Mouse (Mus musculus) gastrocnemius, adult 18-20 months (tissue): ENCODE measurements around the gene Foxe1. TPM values are rescaled to one million over a fixed set of nuclear protein-coding genes. Genes with fewer than 3 reads are reported as not detected.
A peak's percentile ranks its signal among the peaks of the same experiment; 100 is the strongest.

Experiments
- DNase-seq: peaks from one replicate; pipeline ENCODE4 v3.0.0; 2021; ENCODE audit warnings: low spot score
- total RNA-seq, 2 experiments: library from RNA; stranded (reverse); gene quantifications; 2 replicates each; pipeline ENCODE4 v1.2.3; 2021

The Foxe1 gene
- total RNA-seq, 2 experiments from 2014 or later: not detected

DNA sequence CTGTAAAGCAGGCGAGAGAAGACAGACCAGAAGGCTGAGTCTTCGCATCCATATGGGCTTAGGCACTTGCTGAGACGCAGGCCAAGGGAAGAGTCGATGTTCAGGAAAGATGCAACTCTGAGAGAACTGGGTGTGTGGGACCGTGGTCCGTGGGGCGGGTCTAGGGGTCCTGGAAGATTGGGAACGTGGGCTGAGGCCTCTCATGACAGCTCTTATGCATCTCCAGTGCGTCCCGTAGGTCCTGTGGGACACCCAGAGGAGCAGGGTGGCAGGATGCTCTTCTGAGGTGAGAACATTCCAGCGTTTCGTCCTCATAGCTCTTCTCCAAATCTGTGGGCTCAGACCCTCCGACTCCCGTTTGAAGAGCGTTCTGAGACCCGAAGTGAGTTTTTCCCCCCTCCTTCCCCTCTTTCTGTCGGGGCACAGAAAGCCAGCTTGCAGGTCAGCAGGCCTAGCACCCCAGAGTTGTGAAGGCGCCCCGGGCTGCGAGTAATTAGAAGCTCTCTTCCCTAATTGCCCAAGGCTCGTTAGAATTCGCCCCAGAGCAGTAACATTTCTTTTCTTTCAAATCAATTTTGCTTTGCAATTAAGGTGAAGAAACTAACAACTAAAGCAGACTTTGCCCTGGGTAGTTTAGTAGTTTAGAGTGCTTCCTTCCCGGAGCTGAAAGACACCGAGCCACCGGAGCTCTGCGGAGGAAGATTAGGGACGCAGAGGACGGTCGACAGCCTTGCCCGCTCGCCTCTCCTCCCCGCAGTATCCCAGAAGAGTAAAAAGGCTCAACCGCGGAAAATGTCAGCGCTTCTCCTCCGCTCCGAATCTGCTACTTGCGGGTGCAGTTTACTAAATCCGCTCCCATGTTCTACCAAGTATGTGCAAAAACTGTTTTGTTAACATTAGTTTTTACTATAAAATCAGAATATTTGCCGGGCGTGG is 4.4 kb downstream of the Foxe1 start:
- DNase-seq: no peak

DNA sequence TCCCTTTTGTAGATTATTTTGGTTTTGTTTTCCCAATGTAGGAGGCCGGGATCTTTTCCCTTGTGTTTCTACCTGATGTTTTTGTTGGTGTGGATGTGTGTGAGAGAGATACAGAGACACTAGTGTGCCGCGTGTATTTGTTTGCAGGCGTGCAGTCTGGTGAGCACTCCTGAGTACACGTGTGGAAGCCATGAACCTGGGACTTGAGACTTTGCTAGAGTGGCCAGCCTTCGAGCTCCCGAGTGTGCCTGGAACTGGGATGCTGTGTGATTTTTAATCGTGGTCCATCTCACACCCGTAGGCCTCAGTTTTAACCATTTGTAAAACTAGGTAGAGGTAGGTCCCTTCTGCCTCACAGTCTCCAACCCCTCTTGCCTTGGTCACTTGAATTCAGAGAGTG is 5.5 kb downstream of the Foxe1 start:
- DNase-seq: no peak

DNA sequence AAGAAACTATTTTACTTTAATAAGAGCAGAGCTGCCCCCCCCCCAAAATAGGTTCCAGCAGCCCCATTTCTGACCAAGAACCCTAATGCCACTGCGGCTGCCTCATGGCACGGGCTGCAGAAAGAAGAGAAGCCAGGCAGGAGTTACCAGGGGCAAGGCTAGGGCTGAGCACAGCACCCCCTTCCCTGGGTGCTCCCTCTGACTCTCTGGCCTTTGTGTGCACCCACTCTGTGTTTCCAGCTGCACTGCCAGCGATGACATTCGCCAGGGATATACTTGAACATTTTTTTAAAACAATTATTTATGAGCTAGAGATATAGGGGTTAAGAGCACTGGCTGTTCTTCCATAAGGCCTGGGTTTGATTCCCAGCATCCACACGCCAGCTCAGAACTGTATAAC is 6.1 kb downstream of the Foxe1 start:
- DNase-seq: no peak

DNA sequence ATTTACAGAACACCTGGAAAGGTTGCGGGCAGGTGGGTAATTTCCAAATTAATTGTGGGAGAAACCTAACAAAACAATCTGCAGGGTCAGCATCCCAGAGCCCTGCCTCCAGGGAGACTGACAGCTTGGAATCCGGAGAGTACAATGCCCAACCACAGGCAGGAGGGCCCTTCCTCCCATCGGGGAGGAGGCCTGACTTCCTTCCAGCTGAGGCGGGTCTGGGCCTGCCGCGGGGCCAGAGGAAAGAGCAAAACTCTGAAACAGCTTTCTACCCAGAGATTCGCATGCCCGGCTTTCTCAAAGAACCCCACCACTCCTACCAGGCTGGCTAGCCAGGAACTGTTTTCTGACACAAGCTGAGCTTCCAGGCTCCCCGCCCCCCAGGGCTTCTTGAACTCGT is 9.6 kb downstream of the Foxe1 start:
- no peak for DNase-seq

DNA sequence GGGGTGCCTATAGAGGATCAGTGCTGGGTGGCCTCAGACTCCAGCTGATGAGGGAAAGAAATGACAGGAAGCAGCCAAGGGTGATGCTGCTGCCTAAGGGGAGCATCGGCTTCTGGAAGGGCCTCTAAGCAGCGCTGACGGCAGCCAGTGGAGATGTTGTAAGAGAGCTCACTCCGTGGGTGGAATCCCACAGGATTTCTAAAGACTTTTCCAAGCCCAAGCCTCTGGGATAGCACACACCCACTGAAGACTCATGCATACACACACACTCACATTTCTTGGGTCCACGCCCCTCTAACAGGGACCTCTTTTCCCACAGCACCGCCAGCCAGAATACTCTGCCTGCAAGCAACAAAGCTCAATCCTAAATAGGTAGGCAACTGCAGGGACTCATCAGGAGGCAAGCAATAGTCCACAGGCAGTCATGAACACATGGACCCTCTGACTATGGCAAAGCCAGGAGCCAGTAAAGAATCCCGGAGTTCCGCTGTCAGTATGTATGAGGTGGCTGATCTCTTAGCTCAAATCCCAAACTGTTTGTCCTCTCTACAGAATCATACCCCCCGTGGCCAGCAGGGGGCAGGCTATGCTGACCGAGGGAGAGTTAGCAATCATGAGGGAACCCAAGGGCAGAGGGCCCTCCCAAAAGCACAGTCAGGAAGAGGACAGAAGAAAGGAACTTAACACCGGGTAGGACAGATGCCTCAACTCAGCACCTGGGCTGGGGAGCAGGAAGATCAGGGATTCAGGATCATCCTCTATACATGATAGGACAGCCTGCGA is 13.1 kb downstream of the Foxe1 start:
- DNase-seq: peak; percentile 60

DNA sequence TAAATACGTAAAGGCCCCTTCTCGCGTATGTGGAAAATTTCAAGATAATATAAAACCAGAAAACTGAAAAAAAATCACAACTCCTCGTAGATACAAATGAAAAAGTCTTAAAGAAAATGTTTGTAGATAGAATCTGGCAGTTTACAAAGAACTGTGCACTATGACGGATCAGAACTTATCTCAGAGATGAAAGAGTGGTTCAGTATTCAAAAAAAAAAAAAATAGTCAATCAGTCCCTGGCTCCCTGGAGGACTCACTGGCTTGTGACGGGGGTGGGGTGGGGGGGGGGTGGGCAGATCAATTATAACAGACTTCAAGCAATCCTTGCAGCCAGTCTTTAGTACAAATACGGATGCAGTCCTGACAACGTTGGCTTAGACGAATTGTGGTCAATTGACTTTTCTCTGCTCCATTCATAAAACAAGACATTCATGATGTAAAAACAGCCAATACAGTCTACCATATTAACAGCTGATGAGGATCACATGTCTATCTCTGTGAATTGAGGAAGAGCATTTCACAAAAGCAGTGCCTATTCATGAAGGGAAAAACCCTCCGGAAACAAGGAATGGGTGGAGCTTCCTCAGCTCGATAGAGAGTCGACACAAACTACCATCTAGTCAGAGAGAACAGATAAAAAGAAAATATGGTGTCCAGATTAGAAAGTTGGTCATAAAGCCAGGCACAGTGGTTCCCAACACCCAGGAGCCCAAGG is 16.3 kb downstream of the Foxe1 start:
- no peak for DNase-seq

DNA sequence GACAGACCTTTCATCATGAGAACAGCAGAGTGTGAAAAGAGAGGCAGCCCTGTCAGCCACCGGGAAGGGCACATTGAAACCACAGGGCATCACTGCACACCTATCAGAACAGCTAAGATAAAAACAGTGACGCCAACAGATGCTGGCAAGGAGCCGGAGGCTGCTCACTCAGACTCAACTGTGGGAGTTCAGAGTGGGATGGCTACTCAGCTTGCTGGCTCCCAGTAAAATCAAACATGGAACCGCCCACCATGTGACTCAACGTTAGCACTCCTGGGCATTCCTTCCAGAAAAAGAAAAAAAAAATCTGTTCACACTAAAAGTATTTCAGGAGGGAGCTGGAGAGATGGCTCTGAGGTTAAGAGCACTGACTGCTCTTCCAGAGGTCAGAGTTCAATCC is 17.8 kb downstream of the Foxe1 start:
- DNase-seq: no peak

DNA sequence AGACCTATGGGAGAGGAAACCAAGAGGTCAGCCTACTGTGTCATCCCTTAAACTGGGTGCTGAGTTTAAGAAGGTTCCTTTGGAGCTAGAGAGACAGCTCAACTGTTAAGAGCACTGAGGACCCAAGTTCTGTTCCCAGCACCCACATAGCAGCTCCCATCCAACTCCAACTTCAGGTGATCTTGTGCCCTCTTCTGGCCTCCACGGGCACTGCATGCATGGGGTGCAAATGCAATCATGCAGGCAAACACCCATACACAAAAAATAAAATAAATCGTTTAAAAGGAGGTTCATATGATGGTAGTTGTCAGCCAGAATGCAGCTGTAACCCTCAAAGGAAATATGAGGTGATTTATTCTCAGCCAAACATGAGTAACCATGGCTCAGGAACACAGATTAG is 21.0 kb downstream of the Foxe1 start:
- DNase-seq: no peak

DNA sequence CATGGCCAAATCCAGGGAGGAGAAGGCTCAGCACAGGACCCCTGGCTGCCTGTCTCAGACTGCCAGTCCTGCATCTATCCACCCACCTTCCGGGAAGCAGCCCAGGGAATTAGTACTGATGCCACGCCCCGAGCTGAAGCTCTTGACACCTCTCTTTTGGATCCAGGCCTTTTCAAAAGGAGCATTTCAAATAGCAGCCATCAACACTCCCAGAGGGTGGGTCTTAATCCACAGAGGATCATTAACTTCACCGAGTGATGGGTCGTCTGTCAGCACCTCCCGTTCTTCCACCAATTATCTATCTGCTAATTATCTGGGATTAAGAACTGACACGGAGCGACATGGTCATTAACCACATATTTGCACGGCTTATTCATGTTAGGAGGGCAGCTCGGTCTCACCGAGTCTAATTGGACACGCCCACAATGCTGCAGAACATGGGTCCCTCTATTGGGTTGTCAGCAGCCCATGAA is 24.1 kb downstream of the Foxe1 start:
- DNase-seq: no peak

DNA sequence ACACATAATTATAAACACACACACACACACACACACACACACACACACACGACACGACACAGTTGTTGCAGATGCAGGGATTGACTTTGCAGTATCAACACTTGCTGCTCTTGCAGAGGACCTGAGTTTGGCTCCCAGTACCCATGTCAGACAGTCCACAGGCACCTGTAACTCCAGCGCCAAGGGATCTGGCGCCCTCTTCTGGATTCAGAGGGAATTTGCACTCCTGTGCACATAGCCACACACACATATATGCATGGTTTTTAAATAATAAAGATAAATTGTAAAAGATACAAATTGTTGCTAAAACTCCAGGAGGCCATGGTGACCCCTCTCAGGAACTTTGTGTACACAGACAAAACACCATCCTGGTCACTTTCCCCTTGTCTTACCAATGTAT is 25.7 kb downstream of the Foxe1 start:
- DNase-seq: no peak

DNA sequence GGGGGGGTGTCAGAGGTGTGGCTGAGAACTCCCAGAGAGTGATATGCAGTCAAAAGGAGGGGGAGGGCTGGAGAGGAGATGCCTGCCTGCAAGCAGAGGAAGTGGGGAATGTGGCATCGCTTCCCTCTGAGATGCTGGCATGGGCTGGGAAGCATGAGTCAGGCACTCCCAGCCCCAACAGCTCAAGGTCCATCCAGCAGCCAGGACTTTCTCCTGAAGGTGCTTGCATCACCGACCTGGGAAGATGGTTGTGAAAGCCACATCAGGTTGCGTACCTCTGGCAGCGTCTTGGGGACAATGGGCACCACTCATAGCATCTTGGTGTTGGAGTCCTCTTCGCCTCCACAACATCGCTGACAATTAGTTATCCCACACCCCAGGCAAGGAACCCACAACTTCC is 27.0 kb downstream of the Foxe1 start:
- no peak for DNase-seq

DNA sequence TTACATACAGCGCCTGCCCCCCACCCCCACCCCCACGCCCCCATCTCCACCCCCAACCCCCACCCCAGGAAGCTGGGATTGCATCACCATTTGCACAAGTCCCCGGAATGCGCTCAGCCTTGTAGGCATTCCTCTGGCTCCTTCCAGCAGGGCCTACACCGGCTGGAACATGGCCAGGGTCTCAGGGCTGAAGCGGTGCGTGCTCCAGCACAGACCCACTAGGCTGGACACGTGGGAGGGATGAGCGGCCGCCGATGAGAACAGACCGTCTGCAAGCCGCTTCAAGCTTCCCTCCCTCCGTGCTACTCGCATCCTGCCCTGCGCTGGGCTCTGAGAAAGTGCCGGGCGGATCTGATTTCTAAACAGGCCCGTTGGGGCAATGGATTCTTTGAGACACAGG is 27.6 kb downstream of the Foxe1 start:
- DNase-seq: peak; percentile 56

DNA sequence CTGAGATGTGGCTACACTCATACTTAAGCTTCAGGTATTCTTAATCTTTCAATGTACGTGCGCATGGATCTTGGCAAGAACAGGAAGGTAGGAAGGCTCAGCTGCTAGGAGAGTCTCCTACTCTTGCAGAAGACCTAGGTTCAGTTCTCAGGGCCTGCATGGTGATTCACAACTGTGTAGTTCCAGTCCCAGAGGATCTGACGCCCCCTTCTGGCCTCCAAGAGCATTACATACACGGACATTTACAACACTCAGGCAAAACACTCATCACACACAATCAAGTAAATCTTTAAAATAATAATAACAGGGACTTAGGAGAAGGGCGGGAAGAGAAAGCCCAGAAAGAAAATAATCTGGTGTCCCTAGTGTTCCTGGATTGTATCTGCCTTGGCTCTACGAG is 31.0 kb downstream of the Foxe1 start:
- DNase-seq: no peak

DNA sequence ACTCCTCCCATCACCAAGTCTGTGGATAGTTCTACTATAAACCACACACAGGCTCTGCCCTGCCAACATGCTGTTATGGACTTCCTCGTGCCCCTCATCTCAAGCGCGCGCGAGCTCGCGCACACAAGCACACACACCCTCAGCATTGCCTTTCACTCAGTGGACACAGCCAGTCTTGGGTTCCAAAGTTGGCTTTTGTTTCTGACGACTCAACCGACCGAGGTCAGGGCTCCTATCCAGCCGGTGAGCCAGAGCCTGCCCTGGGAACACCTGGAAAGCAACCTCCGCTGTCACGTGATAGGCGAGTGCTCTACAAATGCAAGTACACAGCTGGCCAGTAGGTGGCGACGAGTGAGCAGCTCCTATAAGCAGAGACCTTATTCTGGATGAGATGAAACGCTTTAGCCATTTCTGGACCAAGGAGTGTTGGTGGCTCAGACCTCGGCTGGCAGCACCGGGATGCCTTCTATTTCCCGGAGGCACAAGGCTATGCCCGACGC is 31.5 kb downstream of the Foxe1 start:
- DNase-seq: peak; percentile 85

DNA sequence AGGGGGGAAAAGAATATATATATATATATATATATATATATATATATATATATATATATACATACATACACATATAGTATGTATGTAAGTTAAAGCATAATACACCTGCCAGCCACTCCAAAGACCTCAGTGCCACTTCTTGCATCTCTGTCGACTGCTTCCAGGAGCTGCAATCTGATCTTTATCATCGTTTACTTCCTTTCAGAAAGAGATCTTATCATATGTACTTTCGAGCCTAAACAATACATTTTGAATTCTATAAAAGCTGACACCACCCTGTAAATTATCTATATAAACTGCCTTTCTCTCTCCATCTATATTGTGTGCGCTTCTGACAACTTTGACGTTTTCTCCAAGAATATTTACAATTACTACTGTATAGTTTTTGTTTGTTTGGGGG is 45.1 kb downstream of the Foxe1 start:
- DNase-seq: no peak

DNA sequence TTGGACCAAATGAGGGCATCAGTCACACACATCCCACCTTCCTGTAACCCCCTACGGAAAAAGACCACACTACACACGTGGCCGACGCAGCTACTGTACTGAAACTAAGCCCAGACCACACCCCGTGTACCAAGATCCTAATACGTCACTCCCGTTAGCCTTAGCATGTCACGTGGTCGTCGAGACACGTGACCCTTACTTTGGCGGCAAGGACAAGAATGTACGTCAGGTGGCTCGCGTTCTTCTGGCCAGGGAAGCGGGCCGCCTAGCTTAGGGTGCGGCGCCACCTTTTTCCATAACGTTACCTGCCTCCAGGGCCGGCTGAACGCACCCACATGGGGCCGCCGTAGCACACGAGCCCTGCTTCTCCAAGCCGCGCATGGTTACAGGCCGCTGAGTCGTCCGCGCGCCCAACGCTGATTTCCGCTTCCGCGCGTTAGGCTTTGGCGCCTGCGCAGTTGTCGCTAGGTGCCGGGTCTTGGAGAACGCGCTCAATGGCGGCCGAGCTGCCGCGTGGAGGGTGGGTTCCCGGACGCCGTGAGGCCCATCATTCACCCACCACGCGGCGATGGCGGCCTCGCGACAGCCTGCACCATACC is 45.7 kb downstream of the Foxe1 start, which contains the start of gene Trmo:
TSS of gene Trmo (minus strand) at position 425 of the 599 bp plus-strand sequence.
- peak; percentile 94 for DNase-seq

DNA sequence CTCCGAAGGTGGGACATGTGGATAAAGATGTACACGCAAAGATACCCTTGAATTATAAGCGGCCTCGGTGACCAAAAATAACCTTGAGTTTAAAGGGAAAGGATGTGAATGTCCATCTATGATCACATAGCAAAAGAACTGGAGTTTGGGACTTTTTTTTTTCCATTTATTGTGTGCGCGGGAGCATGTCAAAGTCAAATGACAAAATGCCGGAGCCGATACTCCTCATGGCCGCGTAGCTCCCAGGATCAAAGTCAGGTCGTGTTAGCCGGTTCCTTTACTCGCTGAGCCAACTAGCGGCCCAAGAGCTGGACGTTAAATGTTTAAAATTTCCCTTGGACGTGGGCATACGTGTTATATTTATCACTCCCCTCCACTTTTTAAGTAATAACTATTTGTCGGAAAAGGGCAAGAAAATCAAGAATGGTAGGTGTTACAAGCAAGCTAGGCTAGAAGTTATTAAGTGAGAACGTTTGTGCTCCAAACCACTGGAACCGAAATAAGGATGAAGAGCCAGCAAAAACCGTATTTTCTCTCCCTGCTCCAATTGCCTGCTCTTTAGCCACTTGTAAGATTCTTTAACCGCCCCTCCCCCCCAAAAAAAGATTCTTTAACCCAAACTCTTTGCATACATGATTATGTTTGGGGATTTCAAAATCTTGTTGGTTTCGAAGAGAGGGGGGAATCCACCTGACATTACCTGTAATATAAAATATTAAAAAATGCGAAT is 46.4 kb downstream of the Foxe1 start:
- DNase-seq: peak; percentile 38

DNA sequence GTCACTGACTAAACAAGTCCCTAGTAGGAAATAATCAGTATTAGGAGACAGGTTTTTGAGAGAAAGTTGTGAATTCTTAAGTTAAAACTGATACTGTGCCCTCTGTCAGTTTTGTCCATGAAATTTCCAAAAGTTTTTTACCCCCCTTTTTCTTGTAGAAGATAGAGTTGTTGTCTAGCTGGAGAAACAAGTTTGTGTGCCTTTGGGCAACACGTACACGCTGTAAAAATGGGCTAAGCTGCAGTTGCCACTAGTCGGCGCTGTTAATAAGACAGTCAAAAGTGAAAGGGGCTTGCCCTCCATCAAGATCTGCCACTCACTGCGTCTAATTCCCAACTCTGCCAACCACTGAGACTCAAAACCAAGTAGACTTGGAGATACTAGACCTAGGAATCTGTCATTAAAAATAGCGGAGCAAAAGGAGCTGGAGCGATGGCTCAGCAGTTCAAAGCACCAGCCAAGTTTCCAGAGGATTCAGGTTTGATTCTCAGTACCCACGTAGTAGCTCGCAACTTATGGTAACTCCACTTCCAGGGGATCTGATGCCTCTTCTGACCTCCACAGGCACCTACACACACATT is 47.1 kb downstream of the Foxe1 start:
- peak; percentile 82 for DNase-seq

DNA sequence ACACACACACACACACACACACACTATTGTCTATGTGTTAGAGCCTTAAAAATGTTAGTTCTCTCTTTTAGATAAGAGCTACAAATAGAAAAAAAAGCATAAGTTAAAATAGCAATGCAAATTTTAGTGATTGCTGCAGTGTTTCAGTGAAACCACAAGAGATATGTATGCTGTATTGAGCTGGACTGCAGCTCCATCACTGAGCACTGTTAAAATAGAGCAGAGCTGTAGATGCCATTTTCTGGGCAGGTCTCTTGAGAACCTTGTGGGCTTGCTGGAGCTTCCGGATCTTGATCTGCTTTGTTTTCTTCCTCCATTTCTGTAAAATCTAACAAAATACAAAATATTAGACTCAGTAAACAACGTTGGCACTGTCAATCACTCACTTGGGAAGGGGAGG is 51.0 kb downstream of the Foxe1 start:
- DNase-seq: no peak

DNA sequence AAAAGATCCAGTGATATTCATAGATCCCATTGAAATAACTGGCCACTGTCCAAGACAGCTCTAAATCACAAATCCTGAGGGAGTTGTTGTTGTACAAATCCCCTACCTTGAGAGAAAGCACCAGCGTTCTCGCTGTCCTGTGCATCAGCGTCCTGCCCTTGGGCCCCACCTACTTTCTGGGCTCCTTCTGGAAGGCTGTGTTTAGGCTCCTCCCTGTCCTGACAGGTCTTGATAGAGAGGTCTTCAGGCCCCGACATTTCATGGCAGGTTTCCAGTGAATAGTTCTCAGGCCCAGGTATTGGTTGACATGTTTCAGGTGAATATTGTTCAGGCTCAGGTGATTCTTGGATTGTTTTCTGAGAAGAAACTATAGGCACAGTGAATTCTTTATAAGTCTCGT is 52.3 kb downstream of the Foxe1 start:
- DNase-seq: no peak
